Comparison of ENCODE assay signal across 23 mouse cellular contexts in the genomic region with DNA sequence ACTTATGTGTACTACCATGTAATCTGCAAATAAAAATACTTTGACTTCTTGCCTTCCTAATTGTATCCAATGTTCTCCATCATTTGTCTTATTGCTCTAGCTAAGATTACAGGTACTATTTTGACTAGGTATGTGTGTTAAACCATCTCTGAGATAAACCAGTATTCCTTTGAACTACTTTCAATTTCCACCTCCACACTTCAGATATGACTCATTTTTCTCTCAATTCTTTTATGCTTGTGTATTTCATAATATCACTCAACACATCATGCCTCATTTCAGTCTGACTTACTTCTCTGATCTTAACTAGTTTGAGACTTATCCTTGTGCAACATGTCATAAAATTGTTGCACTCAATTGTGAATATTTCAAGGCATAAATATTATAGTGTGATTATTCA.
A peak's percentile ranks its signal among the peaks of the same experiment; 100 is the strongest.
DNase-seq lines count a peak whose midpoint lies in the region; ATAC-seq and TF ChIP-seq lines count a peak whose summit lies in the region.
"Had no signal": no experiment of that assay in that cellular context is flagged by ENCODE, and none has a peak within 500 bp of the region (broad histone marks: within the 10 kb centered on the region; RNA-seq: fewer than 3 reads in every experiment).

No protein-coding gene starts in this region.

- H3K27ac ChIP-seq in forebrain, embryonic 12.5 days: no peak overlapping the region
- no peak overlapping the region for H3K27ac ChIP-seq in kidney, adult 2 months (ENCODE audit: insufficient read depth, low read depth, low read length)
- H3K27ac ChIP-seq: embryonic facial prominence, embryonic 10.5 days; embryonic facial prominence, embryonic 12.5 days had no signal

- no peak for TF ChIP-seq CTCF in kidney, adult 2 months (conservative IDR thresholded peaks at IDR 0.05; ENCODE audit: insufficient read depth, insufficient read length, low read depth, low read length)

- peaks cover 5% of the 10 kb centered on the region for H3K4me1 ChIP-seq in forebrain, embryonic 12.5 days
- no peaks in the 10 kb centered on the region for H3K4me1 ChIP-seq in kidney, adult 2 months (ENCODE audit: control insufficient read depth, insufficient read depth, low read length)
- H3K4me1 ChIP-seq: embryonic facial prominence, embryonic 10.5 days; embryonic facial prominence, embryonic 12.5 days had no signal

- H3K4me3 ChIP-seq in forebrain, embryonic 12.5 days (replicated peaks): no peak overlapping the region
- H3K4me3 ChIP-seq in kidney, adult 2 months (ENCODE audit: insufficient read depth, low read depth, low read length): no peak overlapping the region
- H3K4me3 ChIP-seq: embryonic facial prominence, embryonic 10.5 days; embryonic facial prominence, embryonic 12.5 days had no signal

- H3K9ac ChIP-seq in forebrain, embryonic 12.5 days: no peak overlapping the region
- H3K9ac ChIP-seq: embryonic facial prominence, embryonic 12.5 days had no signal

- no peaks in the 10 kb centered on the region for H3K36me3 ChIP-seq in forebrain, embryonic 12.5 days (replicated peaks)
- H3K36me3 ChIP-seq in kidney, adult 2 months (ENCODE audit: control insufficient read depth, insufficient read depth, low read length): no peaks in the 10 kb centered on the region
- H3K36me3 ChIP-seq: embryonic facial prominence, embryonic 10.5 days; embryonic facial prominence, embryonic 12.5 days; G1E had no signal

- peak; percentile 40 for DNase-seq in CD4-positive helper T cell, adult 2 months (ENCODE audit: low read depth, low spot score)
- no peak for DNase-seq in ovary, postnatal 36 days (ENCODE audit: low spot score)
- no peak for DNase-seq in kidney, adult 2 months
- DNase-seq: adrenal gland, adult 2 months; adrenal gland, postnatal 10 days; adrenal gland, postnatal 25 days; B cell, adult 2 months; cerebellum, adult 11 months; cerebellum, adult 18-20 months; cerebellum, adult 8-10 months; cerebellum, adult 9-11 months; cerebellum, postnatal 14 days; cerebellum, postnatal 36 days had no signal

- H3K27me3 ChIP-seq in forebrain, embryonic 12.5 days: no peaks in the 10 kb centered on the region
- H3K27me3 ChIP-seq in kidney, adult 2 months (replicated peaks; ENCODE audit: control insufficient read depth, insufficient read depth, low read length): no peaks in the 10 kb centered on the region
- H3K27me3 ChIP-seq: embryonic facial prominence, embryonic 12.5 days had no signal

- TF ChIP-seq POLR2A in kidney, adult 2 months (IDR thresholded peaks at IDR 0.05; ENCODE audit: low read depth, low read length): no peak

- ATAC-seq in CD4-positive, CD25-positive, alpha-beta regulatory T cell, adult 4 months: peak; percentile 67
- ATAC-seq in activated CD4-positive, CD25-positive, alpha-beta regulatory T cell, adult 4 months: peak; percentile 57
- peak; percentile 52 for ATAC-seq in inflammation-experienced regulatory T-cells, adult 6 months
- no peak for ATAC-seq in forebrain, embryonic 12.5 days (ENCODE audit: low FRiP score)
- ATAC-seq: forebrain, embryonic 14.5 days; forebrain, embryonic 16.5 days; Patski had no signal

- H3K9me3 ChIP-seq in forebrain, embryonic 12.5 days: no peaks in the 10 kb centered on the region
- H3K9me3 ChIP-seq: embryonic facial prominence, embryonic 10.5 days; embryonic facial prominence, embryonic 12.5 days; G1E had no signal

- no peak overlapping the region for H3K4me2 ChIP-seq in forebrain, embryonic 12.5 days
- H3K4me2 ChIP-seq: embryonic facial prominence, embryonic 12.5 days had no signal
